Mouse (Mus musculus) hindlimb bud, embryonic 11.5 days (tissue): ENCODE results near the gene Rln1.

Experiments
- DNase-seq: peaks from one replicate; pipeline ENCODE4 v3.0.0-alpha.2; 2012; ENCODE audit warnings: low read depth, low spot score; ENCODE audit errors: extremely low spot score

Rln1 gene

DNA sequence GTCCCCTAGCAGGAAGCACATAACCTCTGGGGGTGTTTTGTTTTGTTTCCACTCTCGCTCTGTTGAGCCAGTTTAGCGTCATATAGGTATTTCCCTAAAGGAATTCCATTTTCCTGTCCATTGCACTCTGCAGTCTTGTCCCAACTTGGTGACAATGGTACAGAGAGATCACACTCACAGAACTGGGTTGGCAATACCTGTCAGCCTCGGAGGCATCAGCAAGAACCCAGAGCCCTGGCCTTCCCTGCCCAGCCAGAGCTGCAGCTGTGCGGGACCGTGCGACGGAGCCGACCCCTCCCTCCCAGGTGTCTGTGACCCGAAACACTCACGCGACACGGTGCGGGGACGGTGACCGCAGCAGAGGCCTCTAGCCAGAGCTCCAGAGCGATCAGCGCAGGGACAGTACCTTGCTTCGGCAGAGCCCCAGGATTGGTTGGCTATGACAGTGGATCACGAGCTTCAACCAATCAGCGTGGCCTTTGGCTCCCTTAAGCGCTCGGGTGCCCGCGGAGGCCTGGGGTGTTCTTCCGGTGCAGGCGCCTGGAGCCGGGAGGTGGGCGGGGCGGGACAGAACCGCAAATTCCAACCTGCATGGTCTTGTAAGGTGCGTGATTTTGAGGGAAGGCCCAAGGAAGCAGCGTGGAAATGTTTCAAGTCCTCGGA is 27.1 kb upstream of the Rln1 start:
- no peak for DNase-seq

DNA sequence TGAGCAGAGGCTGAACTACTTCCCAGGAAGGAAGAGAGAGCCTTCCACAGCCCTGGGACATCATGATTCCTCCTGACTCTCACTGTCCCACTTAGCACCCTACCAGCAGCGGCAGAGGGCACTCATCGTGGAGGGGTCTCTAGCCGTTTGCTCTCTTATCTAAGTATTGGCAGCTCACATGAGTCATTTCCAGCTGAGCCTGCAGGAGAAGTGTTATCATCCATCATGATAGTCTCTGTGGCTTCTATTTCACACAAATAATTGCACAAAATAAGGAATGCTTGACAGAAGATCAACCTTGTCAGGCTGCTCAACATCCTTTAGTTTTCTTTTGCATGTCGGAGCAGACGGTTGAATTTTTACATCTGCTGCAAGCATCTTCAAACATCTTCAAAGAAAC is 25.8 kb upstream of the Rln1 start:
- no peak for DNase-seq

GRCm38 (mm10) chr19:29356281-29356680 is 21.8 kb upstream of the Rln1 start:
- no peak for DNase-seq

- no peak for DNase-seq
Observed at GRCm38 (mm10) chr19:29354895-29355877, 20.7 kb upstream of the Rln1 start.

DNA sequence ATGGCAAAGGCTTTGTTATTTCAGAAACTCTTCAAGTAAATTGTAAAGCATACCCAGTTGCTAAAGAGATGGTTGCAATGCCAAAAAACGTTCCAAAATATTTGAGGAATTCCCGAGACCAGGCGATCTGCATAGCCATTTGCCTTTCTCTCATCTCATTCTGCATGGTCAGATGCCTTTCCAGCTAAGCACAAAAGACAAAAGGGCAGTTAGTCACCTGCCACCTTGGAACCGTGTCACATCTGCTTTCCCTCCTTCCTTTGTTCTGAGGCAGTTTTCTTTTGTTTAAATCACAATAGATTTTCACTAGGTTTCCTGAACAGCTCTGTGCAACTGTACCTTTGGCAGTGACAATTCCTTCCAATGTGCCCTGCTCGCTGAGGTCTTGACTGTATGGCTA is 16.5 kb upstream of the Rln1 start:
- no peak for DNase-seq

- no peak for DNase-seq
Observed at GRCm38 (mm10) chr19:29345636-29346035, 11.2 kb upstream of the Rln1 start.

- no peak for DNase-seq
Observed at GRCm38 (mm10) chr19:29344868-29345267, 10.4 kb upstream of the Rln1 start.

GRCm38 (mm10) chr19:29342281-29342680 is 7.8 kb upstream of the Rln1 start:
- no peak for DNase-seq

DNA sequence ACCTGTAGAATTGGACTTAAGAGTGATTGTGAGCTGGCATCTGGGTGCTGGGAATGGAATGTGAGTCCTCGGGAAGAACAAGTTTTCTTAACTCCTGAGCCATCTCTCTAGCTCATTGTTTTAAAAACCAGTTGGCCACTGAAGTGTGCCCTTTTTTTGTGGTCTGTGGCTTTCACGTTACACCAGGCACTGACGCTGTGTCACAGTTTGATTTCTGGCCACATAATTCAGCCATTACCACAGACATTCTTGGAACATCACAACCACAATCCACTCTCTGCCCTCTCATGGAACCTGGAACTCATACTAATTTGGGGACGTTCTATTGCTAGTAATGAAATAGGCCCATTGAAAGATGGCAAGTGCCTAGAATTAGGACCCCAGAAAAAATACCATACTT is 6.6 kb upstream of the Rln1 start:
- DNase-seq, result no peak

DNA sequence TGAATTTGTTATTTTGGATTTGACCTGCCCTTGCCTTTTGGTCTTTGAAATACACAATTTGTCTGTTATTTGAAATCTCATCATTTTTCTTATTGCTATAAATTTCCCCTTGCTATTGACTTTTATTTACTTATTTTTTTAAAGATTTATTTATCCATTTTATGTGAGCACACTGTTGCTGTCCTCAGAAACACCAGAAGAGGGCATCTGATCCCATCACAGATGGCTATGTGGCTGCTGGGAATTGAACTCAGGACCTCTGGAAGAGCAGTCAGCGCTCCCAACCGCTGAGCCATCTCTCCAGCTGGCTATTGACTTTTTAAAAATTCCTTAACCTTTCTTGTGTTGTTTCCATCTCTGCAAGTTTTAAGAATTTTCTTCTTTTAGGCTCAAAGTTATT is 2.2 kb upstream of the Rln1 start:
- DNase-seq, result no peak

GRCm38 (mm10) chr19:29326822-29327552 is 7.5 kb downstream of the Rln1 start:
- no peak for DNase-seq

DNA sequence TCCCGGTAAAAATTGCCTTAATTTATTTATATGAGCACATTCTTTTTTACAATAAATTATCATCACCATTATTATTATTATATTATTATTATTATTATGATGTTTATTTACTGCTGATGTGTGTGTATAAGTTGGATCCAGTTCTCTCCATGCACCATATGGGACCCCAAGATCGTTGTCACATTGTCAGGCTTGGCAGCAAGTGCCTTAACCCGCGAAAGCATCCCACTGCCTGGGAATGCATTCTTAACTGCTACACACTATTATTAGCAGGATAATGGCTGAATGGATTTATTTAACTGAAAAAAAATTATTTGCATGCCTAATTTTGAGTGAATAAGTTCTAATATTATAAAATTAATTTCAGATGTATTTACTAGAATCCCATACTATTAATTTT is 8.1 kb downstream of the Rln1 start:
- DNase-seq, result no peak

GRCm38 (mm10) chr19:29325852-29326180 is 8.7 kb downstream of the Rln1 start:
- no peak for DNase-seq

GRCm38 (mm10) chr19:29325053-29325851 is 9.2 kb downstream of the Rln1 start, which contains the start of gene Insl6:
Gene Insl6, minus strand, starts transcription at chr19:29325356.
- DNase-seq, result peak; percentile 50

GRCm38 (mm10) chr19:29323416-29324049 is 10.9 kb downstream of the Rln1 start:
- DNase-seq, result no peak

DNA sequence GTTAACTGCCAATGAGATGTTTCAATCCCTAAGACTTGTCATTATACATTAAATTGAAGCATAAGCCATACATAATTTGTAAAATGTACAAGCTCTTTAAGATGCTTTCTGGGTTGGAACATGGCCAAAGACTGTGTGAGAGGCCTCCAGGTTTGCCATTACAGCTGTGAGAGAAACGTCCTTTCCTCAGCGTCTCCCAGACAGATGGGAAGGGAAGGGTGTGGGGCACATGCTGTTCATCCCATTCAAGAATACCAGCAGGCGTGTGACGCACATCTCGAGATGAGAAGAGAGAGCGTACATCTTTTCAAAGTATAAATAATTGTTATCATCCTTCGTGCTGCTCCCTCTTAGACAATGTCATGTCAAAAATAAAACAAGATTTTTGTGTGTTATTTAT is 21.8 kb downstream of the Rln1 start:
- DNase-seq, result no peak

DNA sequence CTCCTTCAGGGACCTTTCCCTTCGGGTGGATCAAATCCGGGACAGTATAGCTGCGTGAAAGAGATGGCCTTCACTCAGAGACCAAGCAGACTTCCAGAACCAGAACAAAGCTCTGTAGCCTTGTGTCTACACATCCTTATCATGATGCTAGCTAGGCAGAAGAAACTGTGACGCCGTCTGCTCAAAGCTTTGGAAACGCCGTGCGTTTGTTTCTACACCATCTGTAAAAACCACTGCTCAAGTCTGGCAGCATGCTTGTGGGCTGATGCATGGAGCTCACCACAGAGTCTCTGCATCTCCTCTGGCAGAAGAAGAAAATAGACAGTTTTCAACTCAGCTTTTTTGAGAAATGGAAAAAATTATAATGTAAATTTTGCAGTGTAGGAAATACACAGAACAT is 22.7 kb downstream of the Rln1 start:
- DNase-seq, result no peak

GRCm38 (mm10) chr19:29308832-29309231 is 25.6 kb downstream of the Rln1 start:
- DNase-seq, result no peak

DNA sequence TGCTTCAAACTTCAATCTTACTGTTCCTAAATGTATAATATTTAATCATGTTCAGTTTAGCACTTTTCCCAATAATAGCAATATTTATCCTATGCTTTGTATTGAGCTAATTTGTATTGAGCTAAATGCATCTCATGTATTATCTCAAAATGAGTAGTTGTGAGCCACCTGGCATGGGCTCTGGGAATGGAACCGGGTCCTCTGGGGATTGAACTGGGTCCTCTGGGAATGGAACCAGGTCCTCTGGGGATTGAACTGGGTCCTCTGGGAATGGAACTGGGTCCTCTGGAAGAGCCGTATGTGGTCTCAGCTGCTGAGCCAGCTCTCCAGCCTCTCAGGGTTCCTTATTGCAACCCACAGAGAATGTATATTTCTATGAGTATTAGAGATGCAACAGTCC is 32.4 kb downstream of the Rln1 start:
- no peak for DNase-seq

GRCm38 (mm10) chr19:29300919-29301318 is 33.6 kb downstream of the Rln1 start:
- DNase-seq, result no peak
